Mouse (Mus musculus) layer of hippocampus, adult 2 months (tissue): Measurements from ENCODE around the gene Ubp1. TPM values are rescaled to one million over a fixed set of nuclear protein-coding genes. Genes with fewer than 3 reads are reported as not detected.
A peak's percentile ranks its signal among the peaks of the same experiment; 100 is the strongest.

ENCODE experiments used
- DNase-seq, 2 experiments: peaks; one replicate each; pipeline ENCODE4 v3.0.0; 2022; ENCODE audit warnings: low spot score in 2 of 2
- H3K27ac ChIP-seq: fragments of 200-600 bp; 2 replicates; pipeline ENCODE4 v1.8.1; 2022
- H3K4me3 ChIP-seq: fragments of 200-600 bp; 2 replicates; pipeline ENCODE4 v1.8.1; 2022; ENCODE audit warnings: mild to moderate bottlenecking
- CTCF ChIP-seq: fragments of 200-600 bp; conservative IDR thresholded peaks from 2 replicates; pipeline ENCODE4 v1.8.1; 2022; ENCODE audit warnings: antibody characterized with exemption, mild to moderate bottlenecking, moderate library complexity
- total RNA-seq, 2 experiments: library from RNA; stranded (reverse); gene quantifications; 2 replicates each; pipeline ENCODE4 v1.2.3; 2021

The Ubp1 gene
- total RNA-seq, 2 experiments from 2014 or later = 77.0 to 91.3 TPM

- DNase-seq = no peak
- TF ChIP-seq CTCF = no peak
Observed at GRCm38 (mm10) chr9:114006801-114007200, 76.1 kb downstream of the Ubp1 start.

GRCm38 (mm10) chr9:114007850-114008350, 77.2 kb downstream of the Ubp1 start:
- TF ChIP-seq CTCF = no peak
- H3K4me3 ChIP-seq = no peak overlapping the region

More at GRCm38 (mm10) chr9:114006801-114007200, 76.1 kb downstream of the Ubp1 start:
- H3K27ac ChIP-seq = no peak overlapping the region
- H3K4me3 ChIP-seq = no peak overlapping the region

GRCm38 (mm10) chr9:114009526-114009925, 78.8 kb downstream of the Ubp1 start:
- H3K27ac ChIP-seq = no peak overlapping the region
- no peak for DNase-seq
- TF ChIP-seq CTCF = no peak

More at GRCm38 (mm10) chr9:114007850-114008350, 77.2 kb downstream of the Ubp1 start:
- no peak for DNase-seq
- no peak overlapping the region for H3K27ac ChIP-seq

GRCm38 (mm10) chr9:114011203-114011602, 80.5 kb downstream of the Ubp1 start:
- no peak for DNase-seq
- no peak for TF ChIP-seq CTCF
- Histone ChIP-seq H3K4me3 (no peak overlapping the region), H3K27ac (no peak overlapping the region)

More at GRCm38 (mm10) chr9:114009526-114009925, 78.8 kb downstream of the Ubp1 start:
- H3K4me3 ChIP-seq = no peak overlapping the region

GRCm38 (mm10) chr9:114014034-114014433, 83.3 kb downstream of the Ubp1 start:
- no peak for DNase-seq
- no peak for TF ChIP-seq CTCF
- no peak overlapping the region for H3K4me3 ChIP-seq
- H3K27ac ChIP-seq = no peak overlapping the region

GRCm38 (mm10) chr9:114015724-114016123, 85.0 kb downstream of the Ubp1 start:
- TF ChIP-seq CTCF = peak; percentile 66
- no peak for DNase-seq
- Histone ChIP-seq H3K4me3 (no peak overlapping the region), H3K27ac (no peak overlapping the region)

GRCm38 (mm10) chr9:114016402-114016801, 85.7 kb downstream of the Ubp1 start:
- H3K27ac ChIP-seq = no peak overlapping the region
- no peak for TF ChIP-seq CTCF
- no peak for DNase-seq

GRCm38 (mm10) chr9:114019012-114019762, 88.5 kb downstream of the Ubp1 start:
- Histone ChIP-seq H3K4me3 (no peak overlapping the region), H3K27ac (no peak overlapping the region)
- DNase-seq = no peak
- TF ChIP-seq CTCF = no peak

More at GRCm38 (mm10) chr9:114016402-114016801, 85.7 kb downstream of the Ubp1 start:
- no peak overlapping the region for H3K4me3 ChIP-seq

- TF ChIP-seq CTCF = no peak
- no peak overlapping the region for H3K4me3 ChIP-seq
- DNase-seq = no peak
- no peak overlapping the region for H3K27ac ChIP-seq
Observed at GRCm38 (mm10) chr9:114022141-114022540, 91.4 kb downstream of the Ubp1 start.

GRCm38 (mm10) chr9:114025182-114025581, 94.4 kb downstream of the Ubp1 start:
- TF ChIP-seq CTCF = no peak
- Histone ChIP-seq H3K27ac (peak overlapping the region; percentile 88; the same call in 1 of the 2 replicates), H3K4me3 (peak overlapping the region; percentile 80)
- DNase-seq = no peak

GRCm38 (mm10) chr9:114025846-114026245, 95.1 kb downstream of the Ubp1 start:
- Histone ChIP-seq H3K4me3 (peak overlapping the region; percentile 80), H3K27ac (peak overlapping the region; percentile 88)
- no peak for DNase-seq
- no peak for TF ChIP-seq CTCF

- DNase-seq = peak; percentile 86 to 90
- peak; percentile 20; the same call in 1 of the 2 replicates for TF ChIP-seq CTCF
- H3K27ac ChIP-seq = peak overlapping the region; percentile 88
- H3K4me3 ChIP-seq = peak overlapping the region; percentile 80
Observed at GRCm38 (mm10) chr9:114026261-114026934, 95.7 kb downstream of the Ubp1 start.

Other genes with a start within 250 kb of the Ubp1 start
- gene Pdcd6ip, start 222.7 kb upstream of the Ubp1 start, total RNA-seq = 10 to 100 TPM; 58.9 to 66.1 TPM
- gene Clasp2, start 189.5 kb upstream of the Ubp1 start, total RNA-seq = 100 to 1,000 TPM; 199 to 202 TPM
- 10 to 100 TPM; 33.8 to 34.9 TPM for gene Fbxl2, start 115.3 kb downstream of the Ubp1 start, total RNA-seq
- gene Susd5, start 126.2 kb downstream of the Ubp1 start, total RNA-seq = 1 to 10 TPM; 3.0 to 3.3 TPM